Mouse (Mus musculus) hindbrain, embryonic 11.5 days (tissue): Measurements from ENCODE around the gene Gale. TPM values are rescaled to one million over a fixed set of nuclear protein-coding genes. Genes with fewer than 3 reads are reported as not detected.

Experiments
- ATAC-seq: fragments of 200-750 bp; cut with Nextera tagmentation; 2 replicates; pipeline ENCODE4 v1.8.0; 2017; ENCODE audit warnings: mild to moderate bottlenecking, moderate TSS enrichment, moderate library complexity; ENCODE audit not compliant: low FRiP score
- DNase-seq: peaks from one replicate; pipeline ENCODE4 v3.0.0-alpha.2; 2015; ENCODE audit warnings: low spot score
- H3K27ac ChIP-seq: fragments of 300-500 bp; sonication (generic); 2 replicates; pipeline ENCODE4 v1.5.1; 2014; ENCODE audit warnings: mild to moderate bottlenecking, low read depth, low read length
- H3K27me3 ChIP-seq: fragments of 300-500 bp; sonication (generic); 2 replicates; pipeline ENCODE4 v1.6.1; 2014; ENCODE audit warnings: mild to moderate bottlenecking, low read length, moderate library complexity, mixed read lengths; ENCODE audit not compliant: control insufficient read depth, insufficient read depth
- H3K36me3 ChIP-seq: fragments of 300-500 bp; sonication (generic); 2 replicates; pipeline ENCODE4 v1.6.1; 2014; ENCODE audit warnings: mild to moderate bottlenecking, low read length, moderate library complexity, mixed read lengths; ENCODE audit not compliant: control insufficient read depth, insufficient read depth
- H3K4me1 ChIP-seq: fragments of 300-500 bp; sonication (generic); replicated peaks from 2 replicates; pipeline ENCODE4 v1.6.1; 2014; ENCODE audit warnings: low read length, mixed read lengths; ENCODE audit not compliant: control insufficient read depth, insufficient read depth
- H3K4me2 ChIP-seq: fragments of 300-500 bp; sonication (generic); replicated peaks from 2 replicates; pipeline ENCODE4 v1.6.1; 2014; ENCODE audit warnings: mild to moderate bottlenecking, low read depth, low read length
- H3K4me3 ChIP-seq: fragments of 300-500 bp; sonication (generic); 2 replicates; pipeline ENCODE4 v1.5.1; 2014; ENCODE audit warnings: low read depth, low read length
- H3K9ac ChIP-seq: fragments of 300-500 bp; sonication (generic); 2 replicates; pipeline ENCODE4 v1.6.1; 2014; ENCODE audit warnings: low read depth, low read length
- H3K9me3 ChIP-seq: fragments of 300-500 bp; sonication (generic); 2 replicates; pipeline ENCODE4 v1.6.1; 2016; ENCODE audit warnings: low read length; ENCODE audit not compliant: control insufficient read depth
- WGBS: fragments of 180-500 bp; shearing (Covaris S2); extraction: QIAGEN DNeasy Blood & Tissue Kit; methylation state at CpG from one replicate; pipeline ENCODE4 v1.1.7; 2014; 5-methylcytosine and 5-hydroxymethylcytosine counted together
- polyA plus RNA-seq: library from polyadenylated mRNA; unstranded; fragments of >200 nt; fragmentation: Nextera tagmentation; extraction: Ambion mirVana; gene quantifications from 2 replicates; pipeline ENCODE4 v1.2.1, GENCODE M21; 2014

Gene Gale
- polyA plus RNA-seq, 1 experiment from 2014 or later = 27.9 TPM

DNA sequence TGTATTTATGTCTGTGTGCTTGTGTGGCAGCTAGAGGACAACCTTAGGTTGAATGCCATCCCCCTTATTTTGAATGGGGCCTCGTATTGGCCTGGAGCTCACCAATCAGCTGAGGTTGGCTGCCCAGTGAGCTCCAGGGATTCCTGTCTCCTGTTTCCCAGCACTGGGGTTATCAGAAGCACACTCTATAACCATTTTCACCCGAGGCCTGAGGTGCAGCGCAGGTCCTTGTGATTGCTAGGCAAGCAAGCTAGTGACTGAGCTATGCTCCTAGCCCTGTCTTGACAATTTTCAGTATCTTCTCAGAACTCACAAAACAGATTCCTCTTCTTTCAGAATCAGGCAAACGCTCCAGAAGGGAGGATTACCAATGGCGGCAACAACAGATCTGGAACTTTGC lies 21.0 kb downstream of the Gale start:
- 92% methylated on average over 5 of the region's 5 CpGs for WGBS
- DNase-seq (no peak), ATAC-seq (no peak)
- Histone ChIP-seq H3K36me3 (0 out of 2 replicates have a peak, but pooled peaks cover 3% of the 10 kb centered on the region), H3K27me3 (no peaks in the 10 kb centered on the region), H3K27ac (no peak overlapping the region), H3K4me1 (peaks cover 5% of the 10 kb centered on the region), H3K4me2 (no peak overlapping the region), H3K9ac (no peak overlapping the region), H3K4me3 (no peak overlapping the region), H3K9me3 (no peaks in the 10 kb centered on the region)

DNA sequence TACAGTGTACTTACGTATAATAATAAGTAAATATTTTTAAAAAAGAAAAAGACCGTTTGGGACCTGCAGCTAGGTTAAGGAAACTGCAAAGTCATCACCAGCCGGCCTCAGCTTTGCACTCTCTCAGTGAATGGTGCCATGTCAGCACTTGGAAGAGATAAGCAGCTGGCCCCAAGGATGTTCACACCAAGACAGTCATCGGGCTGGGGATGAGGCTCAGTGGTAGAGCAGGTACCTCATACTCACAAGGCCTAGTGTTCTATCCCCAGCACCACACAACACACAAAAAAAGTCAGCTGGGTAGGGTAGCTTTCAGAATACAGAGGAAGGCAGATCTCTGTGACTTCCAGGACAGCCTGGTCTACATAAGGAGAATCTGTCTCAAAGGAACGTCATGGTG lies 21.7 kb downstream of the Gale start:
- no peak for ATAC-seq
- H3K4me3 ChIP-seq = no peak overlapping the region
- DNase-seq = no peak

DNA sequence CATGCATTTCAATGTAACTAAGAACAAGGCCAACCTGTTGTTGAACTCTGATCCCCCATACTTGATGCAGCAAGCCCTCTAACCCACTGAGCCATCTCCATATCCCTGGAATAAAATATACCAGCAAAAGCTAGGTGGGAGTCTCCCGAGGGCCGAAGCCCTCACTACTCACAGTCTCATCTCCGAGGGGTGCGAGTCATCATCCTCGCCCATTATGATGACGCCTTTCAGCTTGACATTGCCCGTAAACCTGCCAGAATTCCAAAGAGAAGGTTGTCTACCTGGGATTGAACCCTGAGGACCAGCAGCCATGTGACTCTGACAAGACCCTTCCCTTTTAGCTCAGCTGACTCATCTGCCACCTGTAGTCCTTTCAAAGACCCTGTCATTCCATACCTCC lies 22.2 kb downstream of the Gale start:
- DNase-seq (no peak), ATAC-seq (no peak)
- Histone ChIP-seq H3K27ac (no peak overlapping the region), H3K36me3 (0 out of 2 replicates have a peak, but pooled peaks cover 1% of the 10 kb centered on the region), H3K9me3 (no peaks in the 10 kb centered on the region), H3K9ac (no peak overlapping the region), H3K4me2 (peak overlapping the region; percentile 88), H3K4me1 (peaks cover 5% of the 10 kb centered on the region), H3K4me3 (peak overlapping the region; percentile 95), H3K27me3 (no peaks in the 10 kb centered on the region)
- WGBS = 88% methylated on average over 7 of the region's 7 CpGs

More for the DNA sequence above, 21.7 kb downstream of the Gale start:
- Histone ChIP-seq H3K27me3 (no peaks in the 10 kb centered on the region), H3K9me3 (no peaks in the 10 kb centered on the region), H3K36me3 (0 out of 2 replicates have a peak, but pooled peaks cover 3% of the 10 kb centered on the region), H3K4me2 (no peak overlapping the region), H3K27ac (no peak overlapping the region), H3K4me1 (peaks cover 5% of the 10 kb centered on the region), H3K9ac (no peak overlapping the region)
- WGBS = 90% methylated on average over 5 of the region's 5 CpGs

DNA sequence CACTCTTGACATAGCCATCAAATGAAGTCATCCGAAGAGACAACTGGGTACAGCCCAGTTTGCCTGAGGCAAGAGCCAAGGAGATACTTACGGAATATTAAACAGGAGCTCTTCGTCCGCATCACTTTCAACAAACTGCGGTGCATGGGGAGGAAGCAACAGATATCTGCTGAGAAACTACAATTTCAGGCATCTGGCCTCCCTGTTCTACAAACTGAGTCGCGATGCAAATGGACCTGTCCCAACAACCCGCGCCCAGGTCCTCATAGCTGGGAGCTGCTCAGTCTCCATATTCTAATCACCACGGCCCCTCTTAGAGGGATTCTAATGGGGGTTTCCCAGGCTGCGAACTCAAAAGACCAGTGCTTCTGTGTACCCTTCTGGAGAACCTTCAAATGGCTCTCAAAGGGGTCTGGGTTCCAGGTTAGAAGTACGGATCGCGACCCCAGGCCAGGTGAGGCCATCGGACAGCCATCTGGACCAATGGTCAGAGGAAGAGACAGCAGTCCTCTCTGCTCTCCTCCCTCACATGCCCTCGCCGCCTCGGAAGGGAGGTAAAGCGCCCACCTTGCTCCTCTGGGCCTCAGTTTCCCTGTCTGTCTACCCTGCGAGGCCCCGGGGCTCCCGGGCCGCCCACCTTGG lies 22.9 kb downstream of the Gale start:
- no peaks in the 10 kb centered on the region for H3K9me3 ChIP-seq
- H3K27ac ChIP-seq = peak overlapping the region; percentile 65
- ATAC-seq (peak; percentile 8; the same call in 1 of the 2 replicates), DNase-seq (no peak)
- 11% methylated on average over 22 of the region's 23 CpGs for WGBS
- H3K4me2 ChIP-seq = peak overlapping the region; percentile 88
- H3K27me3 ChIP-seq = no peaks in the 10 kb centered on the region
- H3K4me1 ChIP-seq = peaks cover 5% of the 10 kb centered on the region
- peak overlapping the region; percentile 95 for H3K9ac ChIP-seq
- peak overlapping the region; percentile 95 for H3K4me3 ChIP-seq
- no peaks in the 10 kb centered on the region for H3K36me3 ChIP-seq

DNA sequence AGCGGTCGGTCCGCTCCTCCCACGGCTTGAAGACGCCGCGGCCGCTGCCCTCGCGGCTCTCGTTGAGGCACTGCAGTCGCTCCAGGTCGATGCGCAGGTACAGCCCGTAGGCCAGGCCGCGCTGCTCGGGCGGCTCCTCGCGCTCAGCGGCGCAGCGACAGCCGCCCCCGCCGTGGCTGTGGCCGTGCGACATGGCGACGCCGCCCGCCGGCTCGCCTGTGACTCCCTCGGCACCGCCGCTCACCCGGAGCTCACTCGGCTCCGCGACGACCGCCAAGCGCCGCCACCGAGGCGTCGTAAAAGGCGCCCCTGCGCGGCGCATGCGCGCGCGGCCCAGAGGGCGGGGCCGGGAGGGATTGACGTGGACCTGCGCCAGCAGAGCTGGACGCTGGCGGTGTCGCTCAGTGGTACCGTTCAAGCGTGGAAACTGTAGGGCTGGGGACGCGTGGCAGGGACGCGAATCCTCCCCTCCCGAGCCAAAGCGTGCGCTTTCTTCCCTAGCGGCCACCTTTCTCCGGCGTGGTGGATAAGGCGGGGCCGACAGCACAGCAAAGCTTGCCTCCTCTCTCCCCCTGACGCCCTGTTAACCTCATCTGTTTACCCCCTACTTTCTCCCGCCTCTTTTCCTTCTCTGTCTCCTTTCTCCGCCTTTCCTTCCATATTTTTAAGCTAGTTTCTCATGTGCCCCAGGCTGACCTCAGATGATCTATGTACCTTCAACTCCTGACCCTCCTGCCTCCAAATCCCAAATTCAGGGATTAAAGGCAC lies 23.6 kb downstream of the Gale start, which contains the start of gene Pithd1:
Gene Pithd1 (minus strand): TSS at position 322 of the 768 bp plus-strand sequence.
- Histone ChIP-seq H3K9me3 (no peaks in the 10 kb centered on the region), H3K27me3 (no peaks in the 10 kb centered on the region), H3K4me2 (peak within 1 kb of the TSS; percentile 88), H3K4me3 (peak within 1 kb of the TSS; percentile 95), H3K9ac (peak within 1 kb of the TSS; percentile 95), H3K27ac (peak within 1 kb of the TSS; percentile 65), H3K36me3 (no peaks in the 10 kb centered on the region), H3K4me1 (peaks cover 5% of the 10 kb centered on the region)
- ATAC-seq (peak; percentile 91), DNase-seq (peak; percentile 95)
- under 1% methylated on average over 72 of the region's 81 CpGs for WGBS

DNA sequence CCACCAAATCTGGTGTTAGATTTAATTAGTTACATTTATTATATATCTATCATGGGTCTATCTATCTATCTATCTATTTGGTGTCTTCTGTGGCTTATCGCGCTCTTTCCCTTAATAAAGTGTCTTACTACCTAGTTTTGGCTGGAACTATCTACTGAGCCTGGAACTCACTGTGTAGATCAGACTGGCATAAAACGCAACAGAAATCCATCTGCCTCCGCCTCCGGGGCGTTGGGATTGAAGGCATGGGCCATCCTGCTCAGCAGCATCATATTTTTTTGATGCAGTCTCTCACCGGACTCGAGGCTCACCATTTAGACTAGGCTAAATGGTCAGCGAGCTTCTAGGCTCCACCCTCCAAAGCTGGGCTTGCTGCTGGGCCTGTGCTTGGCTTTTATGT lies 24.2 kb downstream of the Gale start:
- 76% methylated on average over 9 of the region's 9 CpGs for WGBS
- peaks cover 5% of the 10 kb centered on the region for H3K4me1 ChIP-seq
- no peak for ATAC-seq
- no peaks in the 10 kb centered on the region for H3K36me3 ChIP-seq
- no peak overlapping the region; the same call in 1 of the 2 replicates for H3K27ac ChIP-seq
- H3K9ac ChIP-seq = peak overlapping the region; percentile 95
- DNase-seq = peak; percentile 9
- H3K4me2 ChIP-seq = peak overlapping the region; percentile 88
- peak overlapping the region; percentile 95; the same call in 1 of the 2 replicates for H3K4me3 ChIP-seq
- no peaks in the 10 kb centered on the region for H3K27me3 ChIP-seq
- H3K9me3 ChIP-seq = no peaks in the 10 kb centered on the region

DNA sequence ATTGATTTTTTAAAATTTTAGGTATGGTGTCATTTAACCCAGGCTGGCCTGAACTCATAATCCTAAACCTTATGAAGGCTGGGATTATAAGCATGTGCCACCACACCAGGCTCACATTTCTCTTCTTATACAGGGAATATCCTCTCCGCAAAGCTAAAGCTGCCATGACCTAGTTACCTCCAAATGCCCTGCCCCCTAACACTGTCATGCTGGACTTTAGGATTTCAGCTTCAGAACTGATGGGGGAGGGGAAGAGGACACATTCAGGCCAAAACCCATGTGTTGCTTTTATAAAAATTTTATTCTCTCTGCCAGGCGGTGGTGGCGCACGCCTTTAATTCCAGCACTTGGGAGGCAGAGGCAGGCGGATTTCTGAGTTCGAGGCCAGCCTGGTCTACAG lies 30.4 kb downstream of the Gale start:
- no peak overlapping the region for H3K27ac ChIP-seq
- H3K27me3 ChIP-seq = no peaks in the 10 kb centered on the region
- ATAC-seq = no peak
- no peak overlapping the region for H3K9ac ChIP-seq
- no peaks in the 10 kb centered on the region for H3K4me1 ChIP-seq
- H3K4me2 ChIP-seq = no peak overlapping the region
- 96% methylated on average over 6 of the region's 6 CpGs for WGBS
- H3K36me3 ChIP-seq = no peaks in the 10 kb centered on the region
- no peak overlapping the region for H3K4me3 ChIP-seq
- H3K9me3 ChIP-seq = no peaks in the 10 kb centered on the region
- DNase-seq = no peak

DNA sequence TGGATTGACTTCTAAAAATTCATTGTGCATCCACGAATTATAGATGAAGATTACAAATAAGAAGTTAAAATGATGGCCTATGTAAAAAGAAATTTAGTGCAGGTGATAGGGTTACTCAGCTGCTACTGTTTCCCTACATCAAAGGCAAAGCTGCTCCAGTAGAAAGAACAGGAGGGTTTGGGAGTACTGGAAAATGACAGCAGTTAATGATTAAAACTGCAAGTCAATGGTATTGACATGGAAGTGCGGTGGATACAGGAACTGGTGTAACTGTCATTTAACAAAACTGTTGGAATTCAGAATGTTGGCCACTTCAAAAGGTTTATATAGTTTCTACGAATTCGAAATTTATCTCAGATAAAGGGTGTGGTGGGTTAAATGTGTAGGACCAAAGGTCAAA lies 31.6 kb downstream of the Gale start:
- 80% methylated on average over 4 of the region's 4 CpGs for WGBS

More for the DNA sequence above, 31.6 kb downstream of the Gale start:
- H3K4me3 ChIP-seq = no peak overlapping the region
- H3K4me1 ChIP-seq = no peaks in the 10 kb centered on the region
- DNase-seq (no peak), ATAC-seq (no peak)
- H3K4me2 ChIP-seq = no peak overlapping the region
- no peaks in the 10 kb centered on the region for H3K27me3 ChIP-seq
- H3K9me3 ChIP-seq = no peaks in the 10 kb centered on the region
- H3K36me3 ChIP-seq = no peaks in the 10 kb centered on the region
- no peak overlapping the region for H3K9ac ChIP-seq
- no peak overlapping the region for H3K27ac ChIP-seq
